Mouse (Mus musculus) cerebellum, adult 11-12 months (tissue): ENCODE data around the gene Sbf1.

Experiments
- DNase-seq: peaks from one replicate; pipeline ENCODE4 v3.0.0; 2022

Gene Sbf1

DNA sequence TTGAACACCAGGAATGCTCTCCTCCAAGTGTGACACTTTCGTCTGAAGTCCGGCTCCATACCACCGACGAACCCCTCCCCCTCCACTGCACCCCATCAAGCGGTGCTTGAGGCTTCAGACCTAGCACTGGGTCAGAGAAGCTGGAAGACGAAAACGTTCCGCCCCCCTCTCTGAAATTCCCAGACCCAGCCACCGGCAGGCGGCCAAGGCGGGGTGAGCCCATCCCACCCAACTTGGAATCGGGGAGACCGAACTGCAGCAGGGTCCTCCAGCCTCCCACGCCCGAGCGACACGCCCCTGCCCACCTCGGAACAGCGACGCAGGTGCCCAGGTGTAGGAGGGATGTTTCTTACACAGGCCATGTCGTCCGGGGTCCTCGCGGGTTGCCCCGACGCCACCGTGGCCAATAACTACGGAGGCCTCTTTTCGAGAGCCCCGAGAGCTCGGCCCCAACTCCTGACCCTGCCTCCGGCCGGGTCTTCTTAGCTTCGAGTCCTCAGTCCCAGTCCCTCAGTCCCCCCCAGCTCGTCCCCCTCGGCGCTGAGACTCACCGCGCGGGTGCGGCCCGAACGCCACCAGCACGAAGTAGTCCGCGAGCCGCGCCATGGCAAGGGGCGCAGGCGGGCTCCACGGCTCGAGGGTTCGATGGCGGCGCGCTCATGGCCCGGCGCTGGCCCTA lies 461 bp downstream of the Sbf1 start:
- peak; percentile 78 for DNase-seq

DNA sequence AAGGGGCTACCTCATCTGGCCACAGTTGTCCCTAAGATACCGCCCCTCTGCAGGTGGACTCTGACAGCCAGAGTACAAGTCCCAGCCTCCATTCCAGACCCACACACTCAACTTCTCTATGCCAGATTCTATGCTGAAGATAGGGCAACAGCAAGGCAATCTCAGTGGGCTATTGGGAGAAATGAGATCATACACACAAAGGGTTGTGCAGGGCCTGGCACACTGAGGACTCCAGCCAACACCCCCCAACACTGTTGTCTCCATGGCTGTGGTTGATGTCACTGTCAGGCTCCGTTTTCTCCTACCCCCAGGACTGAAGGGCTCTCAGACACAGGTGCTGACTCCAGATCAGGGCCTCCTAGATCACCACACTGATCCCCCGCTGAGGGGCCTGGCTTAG lies 1.0 kb downstream of the Sbf1 start:
- DNase-seq: no peak

DNA sequence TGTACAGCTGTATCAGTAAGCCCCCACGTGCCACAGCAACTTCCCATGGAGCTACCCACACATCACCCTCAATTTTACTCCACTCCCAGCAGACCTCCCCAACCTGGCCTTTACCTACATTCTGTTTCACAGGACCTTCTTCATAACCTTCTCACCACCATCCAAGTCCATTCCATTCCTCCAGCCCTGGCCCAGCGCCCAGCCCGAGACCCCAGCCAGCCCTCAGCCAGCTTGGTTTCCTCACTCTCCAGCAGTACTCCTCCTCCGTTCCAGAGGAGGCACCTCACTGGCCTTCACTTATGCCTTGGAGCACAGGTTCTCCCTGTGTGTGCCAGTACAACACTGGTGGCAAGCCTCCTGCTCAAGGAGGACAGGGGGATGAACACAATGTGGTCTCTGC lies 1.8 kb downstream of the Sbf1 start:
- peak; percentile 61 for DNase-seq

DNA sequence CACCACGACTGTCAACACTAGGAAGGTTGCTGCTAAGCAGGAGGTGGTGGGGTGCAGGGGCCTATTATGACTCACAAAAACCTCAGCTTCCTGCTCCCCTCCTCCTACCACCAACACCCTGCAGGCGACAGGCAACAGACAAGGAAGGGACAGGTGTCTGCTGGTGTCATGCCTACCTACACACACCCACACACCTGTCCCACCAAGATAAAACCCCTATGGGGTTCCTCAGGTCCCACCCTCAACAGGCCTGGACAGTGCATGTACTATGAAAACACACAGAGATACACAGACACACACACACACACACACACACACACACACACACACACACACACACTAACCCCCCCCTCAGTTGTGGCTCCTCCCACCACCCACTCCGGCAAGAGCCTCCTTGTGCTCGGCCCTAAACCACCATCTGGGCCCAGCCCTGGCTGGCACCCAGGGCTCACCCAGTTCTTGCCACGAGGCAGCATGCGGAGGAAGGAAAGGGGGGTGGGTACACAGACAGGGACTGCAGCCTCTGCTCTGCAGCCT lies 5.1 kb downstream of the Sbf1 start:
- peak; percentile 84 for DNase-seq

DNA sequence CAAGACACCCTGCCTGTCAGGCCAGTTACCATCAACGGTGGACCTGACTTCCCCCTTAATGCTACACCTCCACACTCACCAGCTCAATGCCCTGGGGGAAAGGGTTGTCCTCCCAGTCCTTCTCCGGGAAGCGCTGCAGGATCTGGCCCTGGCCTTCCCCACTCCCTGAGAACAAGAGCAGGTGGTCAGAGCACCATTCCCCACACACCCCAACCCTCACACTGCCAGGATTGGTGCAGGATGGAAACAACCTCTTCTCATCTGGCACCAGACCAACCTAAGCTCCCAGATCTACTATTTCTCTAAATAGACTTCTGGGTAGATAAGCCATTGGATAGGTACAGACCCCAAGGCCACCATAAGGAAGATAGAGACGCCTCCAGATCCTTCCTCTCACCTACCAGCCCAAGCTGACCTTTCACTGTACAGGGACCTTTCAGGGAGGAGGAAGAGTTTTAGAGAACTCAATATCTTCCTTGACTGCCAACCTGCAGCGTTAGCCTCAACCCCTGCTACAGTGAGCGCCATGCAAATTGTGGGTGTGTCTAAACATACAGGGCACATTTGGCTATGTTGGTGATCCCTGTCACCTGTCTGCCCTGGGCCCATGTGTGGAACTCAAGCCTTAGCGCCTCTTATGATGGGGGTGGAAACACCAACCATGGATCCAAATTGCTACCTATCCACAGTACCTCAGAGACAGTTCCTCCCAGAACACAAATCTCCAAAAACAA lies 6.5 kb downstream of the Sbf1 start:
- DNase-seq: peak; percentile 67

DNA sequence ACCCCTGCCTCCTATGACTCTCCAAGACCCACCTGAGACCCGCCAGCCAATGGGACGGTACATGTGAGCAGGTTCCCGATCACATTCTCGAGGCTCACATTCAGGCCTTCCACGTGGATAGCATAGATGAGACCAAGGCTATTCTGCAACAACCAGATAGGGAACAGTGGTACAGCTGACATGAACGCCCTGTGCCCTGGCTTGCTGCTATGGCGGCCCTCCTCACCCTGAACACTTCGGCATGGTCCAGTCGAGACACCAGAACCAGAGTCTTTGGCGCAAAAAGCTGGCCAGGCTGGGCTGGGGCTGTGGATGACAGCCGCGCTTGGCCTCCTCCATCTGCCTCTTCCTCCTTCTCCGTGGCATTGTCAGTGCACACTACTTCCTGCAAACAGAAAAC lies 7.7 kb downstream of the Sbf1 start:
- peak; percentile 41 for DNase-seq

DNA sequence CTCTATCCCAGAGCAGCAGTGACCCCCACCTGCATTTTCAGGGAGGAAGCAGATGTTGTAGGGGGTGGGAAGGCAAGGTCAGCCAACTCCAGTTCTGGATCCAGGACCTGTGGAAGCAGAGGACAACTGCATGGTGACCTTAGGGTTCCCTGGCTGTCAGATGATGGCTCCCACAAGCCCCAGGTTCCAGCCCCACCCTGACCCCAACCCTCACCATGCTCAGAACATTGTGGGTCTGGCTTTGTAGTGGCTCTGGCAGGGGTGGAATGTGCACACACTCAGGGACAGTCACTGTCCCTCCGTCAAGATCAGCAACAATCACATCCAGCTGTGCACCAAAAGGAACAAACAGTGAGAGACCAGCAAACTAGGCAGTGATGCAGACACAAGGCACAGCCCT lies 9.1 kb downstream of the Sbf1 start:
- DNase-seq: no peak

DNA sequence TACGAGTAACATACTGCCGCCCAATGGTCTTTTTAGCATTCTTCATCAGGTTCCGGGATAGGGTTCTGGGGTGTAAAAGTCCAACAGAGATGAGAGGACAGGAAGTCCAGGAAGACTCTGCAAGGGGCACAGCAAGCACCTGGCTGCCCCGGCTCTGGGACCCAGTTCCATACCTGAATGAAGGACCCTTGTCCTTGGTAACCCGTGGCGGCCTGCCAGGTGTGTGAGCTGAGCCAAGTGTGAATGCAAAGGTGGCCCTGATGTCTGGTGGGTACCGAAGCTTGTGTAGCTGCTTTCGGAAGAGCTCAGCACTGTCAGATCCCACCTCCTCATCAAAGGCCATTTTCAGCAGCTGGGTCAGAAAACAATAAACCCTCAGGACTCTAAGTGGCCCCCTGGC lies 14.5 kb downstream of the Sbf1 start:
- DNase-seq: no peak

DNA sequence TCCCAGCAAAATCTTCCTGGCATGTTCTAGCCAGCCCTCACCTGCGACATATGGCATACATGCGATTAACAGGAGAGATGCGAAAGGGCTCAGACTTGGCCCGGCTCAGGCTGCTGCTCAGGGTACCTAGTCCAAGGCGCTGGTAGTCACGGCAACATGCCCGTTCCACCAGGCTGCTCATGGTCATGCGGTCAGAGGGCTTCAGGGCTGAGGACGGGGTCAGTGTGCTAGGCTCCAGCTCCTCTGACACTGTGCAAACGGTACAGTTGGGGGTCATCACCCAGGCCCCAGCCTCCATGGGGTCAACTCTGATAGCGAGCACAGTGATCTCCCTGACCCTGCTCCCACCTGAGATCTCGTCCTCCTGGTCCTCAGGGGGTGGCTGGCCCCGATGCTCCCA lies 14.9 kb downstream of the Sbf1 start:
- no peak for DNase-seq

DNA sequence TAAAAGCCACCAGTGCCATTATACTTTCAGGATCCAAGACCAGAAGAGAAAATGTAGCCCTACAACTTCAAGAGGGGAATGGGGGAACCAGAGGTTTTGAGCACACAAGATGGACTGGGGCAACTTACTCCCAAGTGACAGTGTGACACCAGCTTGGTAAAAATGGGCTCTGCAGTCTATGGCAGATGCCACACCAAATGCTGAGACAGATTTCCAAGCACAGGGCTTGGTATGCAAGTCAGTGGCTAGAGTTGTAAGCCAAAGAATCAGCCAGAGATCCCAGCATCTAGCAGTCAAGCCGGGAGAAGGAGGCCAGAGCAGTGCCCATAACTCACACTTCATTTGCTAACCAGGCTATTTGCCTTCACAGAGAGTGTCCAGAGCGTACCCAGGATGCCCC lies 17.4 kb downstream of the Sbf1 start:
- peak; percentile 23 for DNase-seq

DNA sequence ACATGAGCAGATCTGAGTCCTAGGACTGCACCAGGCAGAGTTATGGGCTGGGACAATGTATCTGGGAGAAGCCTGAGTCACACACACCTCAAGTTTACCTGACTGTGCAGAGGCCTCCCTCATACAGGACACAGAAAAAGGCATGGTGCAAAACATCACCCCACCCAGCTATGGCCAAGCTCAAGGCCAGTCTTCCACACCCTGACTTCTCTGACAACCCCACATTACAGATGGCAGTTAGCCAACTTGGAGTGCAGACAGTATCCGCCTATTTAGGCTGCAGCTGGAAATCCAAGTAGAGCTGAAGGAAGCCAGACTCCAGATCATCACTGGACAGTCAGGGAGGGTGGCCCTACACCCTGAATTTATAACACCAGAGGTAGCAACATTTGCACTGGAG lies 18.6 kb downstream of the Sbf1 start:
- no peak for DNase-seq

DNA sequence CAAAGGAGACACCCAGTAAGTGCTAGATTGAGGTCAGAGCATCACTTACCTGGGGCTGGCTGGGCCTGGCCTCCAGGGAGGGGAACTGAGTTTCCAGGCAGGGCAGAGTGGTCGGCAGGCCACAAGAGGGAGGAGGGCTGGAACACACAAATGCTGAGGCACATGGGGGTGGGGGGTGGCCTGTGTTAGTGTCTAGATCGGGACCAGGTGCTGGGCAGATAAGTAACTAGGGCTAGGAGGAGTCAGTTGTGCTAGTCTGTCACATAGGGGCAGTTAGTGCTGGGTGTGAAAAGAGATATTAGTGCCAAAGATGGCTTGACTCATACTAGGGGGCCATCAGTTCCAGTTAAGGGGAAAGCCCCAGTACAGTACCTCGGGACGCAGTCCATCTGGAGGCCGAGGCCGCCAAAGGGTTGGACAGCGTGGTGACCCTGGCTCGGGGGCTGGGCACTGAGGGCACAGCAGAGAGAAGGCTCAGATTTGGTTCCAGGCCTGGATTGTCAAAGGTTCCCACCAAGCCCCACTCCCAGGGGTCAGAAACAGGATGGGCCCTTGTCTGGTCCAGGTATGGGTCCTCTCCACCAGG lies 19.4 kb downstream of the Sbf1 start:
- no peak for DNase-seq

DNA sequence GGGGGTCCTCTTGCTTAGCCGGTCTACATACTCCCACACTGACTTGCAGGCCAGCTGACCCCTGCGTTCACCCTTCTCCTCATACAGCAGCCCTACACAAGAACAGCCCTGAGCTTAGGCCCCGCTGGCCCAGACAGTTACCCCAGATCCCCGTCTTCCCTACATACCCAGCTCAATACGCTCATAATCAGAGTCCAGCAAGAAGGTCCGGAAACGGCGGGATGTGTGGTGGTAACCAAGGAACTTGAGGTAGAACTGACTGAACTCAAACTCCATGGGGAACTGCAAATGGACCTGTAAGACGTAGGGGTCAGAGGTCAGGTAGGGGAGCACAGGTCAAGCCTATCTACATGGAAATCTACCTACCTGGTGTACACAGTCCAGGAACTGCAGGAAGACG lies 21.3 kb downstream of the Sbf1 start:
- no peak for DNase-seq

DNA sequence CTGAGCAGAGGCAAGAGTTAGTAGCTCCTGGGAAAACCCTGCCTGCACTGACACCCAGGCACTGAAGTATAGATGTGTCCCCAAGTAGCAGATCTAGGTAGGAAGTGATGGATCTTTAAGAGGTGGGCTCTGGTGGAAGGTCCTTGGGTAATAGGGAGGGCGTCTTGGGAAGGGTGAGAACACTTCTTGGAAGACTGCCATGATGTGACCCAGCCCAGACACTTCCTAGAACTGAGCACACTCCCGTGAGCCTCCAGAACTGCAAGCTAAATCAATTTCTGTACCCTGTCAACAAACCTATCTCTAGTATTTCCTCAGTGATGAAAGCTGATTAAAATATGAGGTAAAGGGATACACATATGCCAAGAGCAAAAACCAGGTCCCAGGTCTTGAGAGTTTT lies 22.3 kb downstream of the Sbf1 start:
- DNase-seq: no peak

DNA sequence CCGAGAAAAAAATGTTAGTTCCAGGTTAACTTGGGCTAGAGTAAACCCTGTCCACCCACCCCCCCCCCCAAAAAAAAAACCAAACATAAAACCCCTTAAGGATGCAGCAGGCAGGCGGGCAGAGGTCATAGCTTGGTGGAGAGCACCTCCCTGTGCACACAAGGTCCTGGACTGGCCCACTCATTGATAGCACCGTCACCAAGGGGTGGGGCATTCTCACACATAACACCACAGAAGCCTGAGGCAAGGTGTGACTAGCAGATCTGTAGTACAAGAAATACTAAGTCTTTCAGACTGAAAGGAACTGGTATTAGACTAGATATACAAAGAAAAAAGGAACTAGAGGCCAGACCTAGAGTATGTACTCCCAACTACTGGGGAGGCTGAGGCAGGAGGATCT lies 23.6 kb downstream of the Sbf1 start:
- DNase-seq: no peak

DNA sequence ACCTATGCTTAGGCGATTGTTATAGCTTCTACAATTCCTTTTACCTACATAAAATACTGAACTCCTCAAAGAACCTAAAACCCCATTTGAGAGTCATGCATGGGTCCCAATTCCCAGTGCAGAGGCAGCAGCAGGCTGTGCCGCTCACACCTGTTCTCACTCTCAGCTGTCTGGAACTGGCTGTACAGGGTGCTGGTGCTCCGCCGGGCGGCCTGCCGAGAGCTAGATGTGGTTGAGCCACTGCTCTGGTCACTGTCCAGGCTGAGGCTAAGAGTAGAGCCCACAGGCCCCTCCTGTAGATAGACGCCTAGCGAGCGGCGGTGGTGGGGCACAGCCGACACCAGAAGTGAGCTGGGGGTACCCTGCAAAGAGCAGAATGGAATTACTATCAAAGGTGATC lies 25.7 kb downstream of the Sbf1 start:
- DNase-seq: peak; percentile 26

DNA sequence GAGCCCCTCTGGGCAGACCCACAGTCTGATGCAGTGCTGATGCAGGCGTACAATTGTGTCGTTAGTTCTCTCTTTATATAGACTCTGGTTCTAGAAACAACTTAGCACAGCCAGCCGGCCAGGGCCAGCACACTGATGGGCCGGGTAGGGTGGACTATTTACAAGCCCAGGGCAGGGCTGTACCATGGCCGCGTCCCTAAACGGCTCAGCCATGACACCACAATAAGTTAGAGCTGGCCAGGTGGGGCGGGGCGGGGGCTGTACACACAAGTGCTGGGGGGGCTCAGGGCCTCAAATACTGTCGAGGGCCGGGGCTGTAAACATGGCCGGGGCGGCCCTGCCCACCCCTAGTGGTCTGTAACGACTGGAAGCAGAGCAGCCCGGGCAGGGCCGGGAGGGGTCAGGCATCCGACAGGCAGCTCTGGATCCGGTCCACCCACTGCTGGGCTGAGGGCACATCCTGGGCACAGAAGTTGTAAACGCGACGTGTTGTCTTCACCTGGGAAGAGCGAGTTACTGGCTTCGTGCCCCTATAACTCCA lies 26.8 kb downstream of the Sbf1 start:
- DNase-seq: peak; percentile 44

DNA sequence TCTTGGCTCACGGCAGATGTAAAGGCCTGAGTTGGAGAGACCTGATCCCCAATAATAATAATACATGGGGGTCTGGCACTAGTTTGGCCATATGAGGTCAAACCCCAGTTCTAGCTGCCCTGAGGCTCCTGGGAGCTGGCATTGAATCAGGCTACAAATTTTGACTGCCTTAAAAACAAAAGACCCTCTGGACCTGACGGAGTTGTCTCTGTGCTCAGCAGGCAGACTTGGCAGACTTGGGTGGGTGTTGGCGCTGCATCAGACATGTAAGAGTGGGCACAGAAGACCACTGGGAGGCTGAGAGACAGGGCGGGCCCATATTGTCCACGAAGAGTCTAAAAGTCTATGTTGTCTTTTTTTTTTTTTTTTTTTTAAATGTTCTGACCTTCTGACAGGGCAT lies 28.5 kb downstream of the Sbf1 start:
- DNase-seq: peak; percentile 50

DNA sequence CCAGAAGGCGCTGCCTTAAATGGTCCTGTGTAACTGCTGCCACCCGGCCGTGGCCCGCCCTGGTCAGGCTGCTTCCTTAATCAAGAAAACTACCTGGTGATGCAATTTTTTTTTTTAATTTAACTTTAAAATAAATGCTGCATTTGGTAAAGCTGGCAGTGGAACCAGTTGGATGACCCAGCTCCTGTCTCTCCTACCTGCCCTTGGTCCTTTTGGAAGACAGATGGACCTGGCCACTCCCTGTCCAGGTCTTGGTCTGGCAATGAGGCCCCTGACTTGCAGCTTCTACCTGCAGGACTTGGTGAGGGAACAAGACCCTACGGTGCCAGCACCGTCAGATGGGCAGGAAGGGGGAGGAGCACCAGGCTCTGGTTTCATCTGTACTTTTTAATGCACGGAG lies 29.0 kb downstream of the Sbf1 start:
- peak; percentile 66 for DNase-seq

DNA sequence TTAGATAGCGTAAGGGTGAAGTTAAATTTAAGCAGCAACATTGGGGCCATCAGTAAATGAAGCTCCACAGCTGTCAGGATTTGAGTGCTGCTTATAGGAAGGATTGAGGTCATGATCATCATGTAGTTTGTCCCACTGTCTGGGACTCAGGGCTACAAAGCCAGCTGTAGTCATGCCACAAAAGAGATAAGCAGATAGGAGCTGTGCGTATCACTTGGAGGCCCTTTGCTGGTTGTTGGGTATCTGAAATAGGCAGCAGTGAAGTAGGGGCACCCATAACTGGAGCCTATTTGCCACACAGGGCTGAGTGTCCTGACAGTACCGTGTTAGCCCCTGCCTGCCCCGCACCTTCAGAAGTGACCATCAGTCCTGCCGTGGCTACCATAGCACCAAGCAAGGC lies 29.6 kb downstream of the Sbf1 start:
- DNase-seq: no peak

DNA sequence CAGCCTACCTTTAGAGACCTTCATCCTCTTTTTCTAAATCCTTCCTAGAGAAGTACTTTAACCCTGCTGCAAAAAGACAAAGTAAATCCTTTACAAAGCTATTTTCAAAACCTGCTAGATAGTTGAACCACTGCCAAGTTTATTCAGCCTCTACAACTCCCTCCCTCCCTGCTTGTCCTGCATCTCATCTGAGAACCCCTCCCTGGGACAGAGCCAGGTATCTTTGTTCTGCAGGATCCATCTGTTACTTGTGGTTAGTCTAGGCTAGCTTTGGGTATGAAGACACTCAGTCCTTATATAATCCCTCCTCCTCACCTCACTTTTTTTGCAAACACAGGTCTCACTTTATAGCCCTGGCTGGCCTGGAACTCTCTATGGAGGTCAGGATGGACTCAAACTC lies 30.1 kb downstream of the Sbf1 start:
- peak; percentile 63 for DNase-seq

DNA sequence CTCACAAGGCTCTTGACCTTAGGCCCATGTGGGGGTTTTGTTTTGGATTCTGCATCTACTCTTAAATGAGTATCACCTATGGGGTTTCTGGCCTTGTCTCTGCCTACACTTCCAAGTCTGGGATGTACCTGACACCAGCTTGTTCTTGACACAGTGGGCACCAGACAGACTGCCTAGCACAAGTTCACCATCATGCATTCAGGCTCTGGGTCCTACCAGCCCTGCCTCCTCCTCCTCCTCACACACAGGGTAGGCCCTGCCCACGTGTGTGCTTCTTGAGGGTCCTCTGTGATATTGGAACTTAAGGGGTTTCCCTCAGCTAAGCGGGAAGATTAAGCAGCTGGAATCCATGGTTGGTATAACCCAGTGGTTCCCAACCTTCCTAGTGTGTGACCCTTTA lies 31.0 kb downstream of the Sbf1 start:
- no peak for DNase-seq

DNA sequence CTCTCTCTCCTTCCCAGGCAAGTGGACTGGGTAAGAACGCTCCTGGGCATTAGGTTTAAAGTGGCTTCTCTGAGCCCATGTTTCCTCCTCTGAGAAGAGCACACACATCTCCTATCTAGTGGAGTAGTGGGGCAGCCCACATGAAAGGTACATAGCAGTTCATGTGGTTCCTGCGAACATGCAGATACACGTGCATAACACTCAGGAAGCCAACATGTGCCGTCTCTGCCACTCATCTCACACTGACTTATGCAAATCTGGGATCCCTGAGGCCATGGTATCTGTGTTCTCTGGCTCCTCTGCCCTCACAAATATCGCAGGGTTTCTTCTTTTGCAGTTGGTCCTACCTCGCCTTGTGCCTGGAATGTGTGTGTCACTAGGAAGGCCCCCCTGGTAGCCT lies 32.6 kb downstream of the Sbf1 start:
- DNase-seq: no peak

DNA sequence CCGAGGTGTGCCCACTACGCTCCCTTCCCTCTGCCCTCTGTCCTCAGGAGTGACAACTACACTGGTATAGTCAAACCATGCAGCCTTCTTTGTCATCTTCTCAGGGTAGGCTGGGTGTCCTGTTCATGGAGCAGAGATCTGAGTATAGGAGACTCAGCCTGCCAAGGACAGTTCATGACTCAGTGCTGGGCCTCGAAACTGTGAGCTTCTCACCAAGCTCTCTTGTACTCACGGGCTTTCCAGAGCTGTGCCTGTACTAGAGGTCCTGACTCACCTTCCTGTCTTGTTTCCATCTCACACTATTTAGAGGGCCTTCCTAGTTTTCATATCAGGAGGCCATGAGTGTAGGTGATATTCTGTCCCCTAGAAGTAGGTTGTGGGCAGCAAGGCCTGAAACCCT lies 37.7 kb downstream of the Sbf1 start:
- no peak for DNase-seq
